Mouse (Mus musculus): ENCODE measurements at regions not wholly inside any gene's neighbourhood (a gene's known extent, or its start where the extent isn't known, plus 50 kb on each side); places are given as distances from the start of the nearest gene placed in this dataset.
A peak's percentile ranks its signal among the peaks of the same experiment; 100 is the strongest.

DNA sequence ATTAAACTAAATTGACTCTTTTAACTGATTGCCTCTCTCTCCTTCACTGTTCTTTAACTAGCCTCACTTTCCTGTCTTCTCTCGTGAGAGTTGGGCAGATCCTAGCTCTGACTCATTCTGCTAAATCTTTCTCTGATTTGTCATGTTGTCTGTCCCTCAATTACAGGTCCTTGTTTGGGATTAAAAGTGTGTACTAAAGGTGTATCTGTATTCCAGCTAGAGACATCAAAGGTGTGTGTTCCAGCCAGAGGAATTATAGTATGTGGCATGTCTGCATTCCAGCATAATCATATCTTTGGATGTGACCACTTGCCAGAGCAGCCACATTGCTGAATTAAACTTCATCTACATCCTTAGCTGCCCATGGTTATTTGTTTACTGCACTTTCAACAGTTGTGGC lies 167.5 kb upstream of the Fam83b start:
- no peak for DNase-seq (ENCODE audit: low read depth)

DNA sequence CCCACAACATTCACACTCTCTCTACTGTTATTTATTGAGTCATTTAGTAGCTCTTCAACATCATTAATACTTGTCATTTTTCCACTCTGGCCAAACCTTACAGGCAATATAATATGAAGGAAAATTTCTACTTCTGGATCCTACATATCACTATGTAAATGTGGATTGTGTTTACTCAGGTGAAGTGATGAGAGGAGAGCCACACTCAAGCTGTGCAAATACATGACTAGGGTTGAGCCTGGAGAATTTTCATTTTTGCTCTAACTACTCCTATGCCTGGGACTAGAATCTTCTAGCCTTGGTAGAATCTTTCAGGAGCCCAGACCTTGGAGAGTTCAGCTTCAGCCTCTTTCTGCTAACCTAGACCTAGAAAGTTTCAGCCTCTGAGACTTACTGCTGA lies 166.9 kb upstream of the Fam83b start:
- no peak for DNase-seq (ENCODE audit: low read depth)

DNA sequence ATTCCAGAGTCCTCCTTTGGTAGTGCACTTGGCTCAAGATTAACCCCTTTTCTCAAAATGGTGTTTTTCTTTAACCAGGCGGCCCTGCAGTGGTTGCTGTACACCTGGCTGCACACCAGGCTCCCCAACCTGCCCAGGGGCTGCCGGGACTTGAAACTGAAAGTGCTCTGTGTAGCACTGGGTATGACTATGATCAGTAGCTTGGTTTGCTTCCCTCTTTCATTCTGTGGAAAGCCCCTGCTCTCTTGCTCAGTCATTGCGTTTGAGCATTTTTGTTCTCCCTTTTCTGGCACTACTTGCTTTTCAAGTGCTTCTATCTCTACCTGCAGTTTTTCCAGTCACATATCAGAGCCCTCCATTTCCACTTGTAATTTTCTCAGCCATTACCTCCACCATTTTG lies 156.0 kb upstream of the Fam83b start:
- no peak for DNase-seq (ENCODE audit: low read depth)

- DNase-seq (ENCODE audit: low read depth), result no peak
Observed at GRCm38 (mm10) chr9:76715852-76716251, 148.9 kb upstream of the Fam83b start.

DNA sequence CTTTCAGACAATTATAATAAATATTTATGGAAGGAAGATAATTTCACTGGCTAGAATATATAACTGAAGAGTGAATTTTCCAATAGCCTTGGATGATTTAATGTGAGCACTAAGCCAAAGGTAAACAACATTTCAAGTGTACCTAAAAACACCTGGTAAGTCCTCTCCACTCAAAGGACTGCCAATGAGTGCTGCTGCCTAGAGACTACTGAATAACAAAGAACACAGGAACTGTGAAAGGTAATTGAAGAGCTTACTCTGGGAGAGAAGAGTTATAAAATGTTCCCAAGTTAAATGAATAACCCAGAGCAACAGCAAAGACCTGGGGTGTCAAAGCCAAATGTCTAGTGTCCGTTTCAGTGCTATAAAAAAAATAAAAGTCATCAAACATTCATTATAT lies 139.5 kb upstream of the Fam83b start:
- DNase-seq (ENCODE audit: low read depth), result no peak

DNA sequence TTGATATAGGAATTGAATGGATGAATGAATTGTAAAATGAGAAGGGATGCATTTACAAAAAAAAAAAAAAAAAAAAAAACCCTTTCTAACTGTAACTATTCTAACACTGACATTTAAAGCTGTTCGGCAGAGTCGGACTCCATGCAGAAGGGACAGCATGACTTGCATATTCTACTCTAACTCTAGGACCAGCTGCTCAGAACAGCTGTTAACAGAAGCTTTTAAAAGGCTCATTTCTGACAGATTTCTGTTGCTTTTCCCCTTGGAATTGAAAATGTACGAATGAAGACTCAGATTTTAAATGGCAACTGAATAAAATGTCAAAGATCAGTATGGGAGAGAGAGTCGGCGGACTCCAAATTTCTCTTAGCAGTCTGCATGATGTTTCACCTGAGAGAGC lies 138.9 kb upstream of the Fam83b start:
- DNase-seq (ENCODE audit: low read depth), result no peak

DNA sequence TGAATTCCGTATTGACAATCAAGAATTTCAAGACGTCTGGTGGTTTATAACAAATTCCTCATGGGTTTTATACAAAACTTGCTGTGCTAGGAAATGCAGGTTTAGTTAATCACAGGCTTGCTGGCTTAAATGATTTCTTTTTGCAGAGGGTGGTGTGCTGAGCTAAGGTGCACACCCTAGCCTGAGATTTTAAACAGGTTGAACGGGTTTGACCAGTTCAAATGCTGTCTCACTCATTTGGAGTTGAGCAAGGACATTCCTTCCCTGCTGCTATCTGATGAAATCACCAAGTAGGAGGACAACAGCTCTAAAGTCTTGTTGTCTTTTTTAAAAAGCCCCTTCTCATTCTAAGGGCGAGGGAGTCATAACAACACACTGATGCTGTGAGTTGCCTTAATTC lies 128.6 kb upstream of the Fam83b start:
- no peak for DNase-seq (ENCODE audit: low read depth)

DNA sequence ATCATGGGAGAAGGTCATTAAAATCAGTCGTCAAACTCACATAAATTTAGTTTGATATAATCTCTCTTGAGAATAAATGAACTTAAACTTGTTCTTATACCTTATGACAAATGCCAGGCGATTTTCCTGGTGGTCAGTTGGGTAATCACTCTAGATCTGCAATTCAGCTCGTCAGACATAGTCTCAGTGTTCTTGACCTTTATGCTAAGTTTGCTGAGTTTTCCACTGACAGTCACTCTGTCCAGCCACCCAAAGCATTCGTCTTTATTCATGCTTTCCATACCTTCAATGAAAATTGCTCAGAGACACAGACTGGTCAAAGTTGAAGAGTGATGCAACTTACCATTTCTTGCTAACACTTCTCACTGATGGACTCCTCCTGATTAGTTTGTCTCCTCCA lies 126.1 kb upstream of the Fam83b start:
- no peak for DNase-seq (ENCODE audit: low read depth)

DNA sequence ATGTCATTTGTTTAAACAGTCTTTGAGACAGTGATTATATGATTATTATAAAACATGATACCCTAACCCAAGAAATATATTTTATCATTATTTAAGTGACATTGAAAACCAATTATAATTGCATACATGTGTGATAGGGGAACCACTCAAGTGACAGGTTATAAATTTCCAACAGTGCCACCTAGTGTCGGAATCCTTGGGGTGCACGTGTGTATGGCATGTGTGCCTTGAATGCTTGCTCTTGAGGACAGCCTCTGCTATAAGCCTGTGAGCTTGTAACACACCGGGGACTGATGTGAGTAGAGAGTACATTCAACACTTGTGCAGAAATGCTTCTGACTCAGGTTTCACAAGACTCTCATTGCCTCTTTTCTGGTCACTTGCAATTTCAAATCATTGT lies 93.9 kb upstream of the Fam83b start:
- DNase-seq (ENCODE audit: low read depth), result peak; percentile 63

GRCm38 (mm10) chr9:76659798-76660197 lies 92.9 kb upstream of the Fam83b start:
- no peak for DNase-seq (ENCODE audit: low read depth)

GRCm38 (mm10) chr9:76653311-76653710 lies 86.4 kb upstream of the Fam83b start:
- no peak for DNase-seq (ENCODE audit: low read depth)

GRCm38 (mm10) chr9:76649484-76649883 lies 82.6 kb upstream of the Fam83b start:
- DNase-seq (ENCODE audit: low read depth), result no peak

- DNase-seq (ENCODE audit: low read depth), result no peak
Observed at GRCm38 (mm10) chr9:76646383-76646782, 79.5 kb upstream of the Fam83b start.

Measured in 416B (cell line).